ENCODE assay signal across 8 mouse cellular contexts in the genomic region with DNA sequence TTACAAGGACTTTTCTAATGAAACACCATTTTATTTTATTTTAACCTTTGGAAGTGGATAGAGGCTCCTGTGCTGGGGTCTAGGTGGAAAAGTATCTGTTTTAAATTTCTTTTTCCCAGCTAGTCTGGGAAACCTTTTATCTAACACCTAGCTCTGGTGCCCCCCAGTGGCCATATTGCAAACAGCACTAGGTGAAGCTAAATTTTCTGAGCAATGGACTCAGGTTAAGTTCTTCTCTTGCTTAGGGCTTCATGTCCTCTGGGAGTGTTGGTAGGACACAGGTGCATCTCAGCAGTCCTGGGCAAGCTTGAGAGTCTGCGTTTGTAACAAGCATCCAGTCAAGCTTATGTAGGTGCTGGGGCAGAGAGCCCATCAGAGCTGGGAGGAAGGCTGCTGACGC. TPM values are rescaled to one million over a fixed set of nuclear protein-coding genes. Genes with fewer than 3 reads are reported as not detected.
A peak's percentile ranks its signal among the peaks of the same experiment; 100 is the strongest.
DNase-seq lines count a peak whose midpoint lies in the region; ATAC-seq and TF ChIP-seq lines count a peak whose summit lies in the region.

No protein-coding gene starts in this region.

- peak; percentile 36 for TF ChIP-seq CTCF in kidney, adult 2 months (conservative IDR thresholded peaks at IDR 0.05; ENCODE audit: insufficient read depth, insufficient read length, low read depth, low read length)

- H3K9ac ChIP-seq in kidney, embryonic 15.5 days, result no peak overlapping the region

- peak; percentile 67 for DNase-seq in kidney, adult 2 months
- DNase-seq in adrenal gland, postnatal 36 days, result peak; percentile 76 to 83
- peak; percentile 64 to 89 for DNase-seq in kidney, postnatal 36 days
- peak; percentile 49 to 58 for DNase-seq in lung, adult 18-20 months
- peak; percentile 93 for DNase-seq in right cerebral cortex, postnatal 4 days

- TF ChIP-seq POLR2A in kidney, adult 2 months (IDR thresholded peaks at IDR 0.05; ENCODE audit: low read depth, low read length), result no peak

- H3K4me2 ChIP-seq in kidney, embryonic 15.5 days, result no peak overlapping the region

- no peaks in the 10 kb centered on the region for H3K4me1 ChIP-seq in kidney, adult 2 months (ENCODE audit: control insufficient read depth, insufficient read depth, low read length)
- no peaks in the 10 kb centered on the region for H3K4me1 ChIP-seq in kidney, embryonic 15.5 days

- no peak overlapping the region for H3K27ac ChIP-seq in kidney, adult 2 months (ENCODE audit: insufficient read depth, low read depth, low read length)
- no peak overlapping the region for H3K27ac ChIP-seq in kidney, embryonic 15.5 days

- no peak for ATAC-seq in kidney, embryonic 15.5 days (replicated peaks; ENCODE audit: low FRiP score)
- ATAC-seq in erythroid progenitor cell, adult 5-6 weeks (replicated peaks; ENCODE audit: low FRiP score, poor library complexity, severe bottlenecking), result 0 out of 2 replicates have a peak, but pooled peaks have one; percentile 42
- no peak for ATAC-seq in monocyte, adult 5-6 weeks (replicated peaks; ENCODE audit: insufficient number of reproducible peaks, low FRiP score, low TSS enrichment, poor library complexity, severe bottlenecking)

- H3K4me3 ChIP-seq in kidney, adult 2 months (ENCODE audit: insufficient read depth, low read depth, low read length), result no peak overlapping the region
- H3K4me3 ChIP-seq in kidney, embryonic 15.5 days (replicated peaks), result no peak overlapping the region

- H3K9me3 ChIP-seq in kidney, embryonic 15.5 days (replicated peaks), result no peaks in the 10 kb centered on the region

- WGBS in kidney, adult 2 months, result 60% methylated on average over 2 of the region's 2 CpGs
- WGBS in kidney, embryonic 15.5 days, result 46% methylated on average over 2 of the region's 2 CpGs

- no peaks in the 10 kb centered on the region for H3K27me3 ChIP-seq in kidney, adult 2 months (replicated peaks; ENCODE audit: control insufficient read depth, insufficient read depth, low read length)
- H3K27me3 ChIP-seq in kidney, embryonic 15.5 days, result peaks cover 17% of the 10 kb centered on the region

- no peaks in the 10 kb centered on the region for H3K36me3 ChIP-seq in kidney, adult 2 months (ENCODE audit: control insufficient read depth, insufficient read depth, low read length)
- H3K36me3 ChIP-seq in kidney, embryonic 15.5 days, result no peaks in the 10 kb centered on the region

RNA-seq across cellular contexts. Expression of a gene that starts 13.0 kb away (rescaled TPM):
- 18.8 and 20.0 TPM in 2 replicates for polyA plus RNA-seq in kidney, adult 2 months (2012; rRNA removed)
- polyA plus RNA-seq in kidney, embryonic 15.5 days (2015; fragmentation: Nextera tagmentation; extraction: Ambion mirVana), result 18.3 and 19.5 TPM in 2 replicates
- total RNA-seq in adrenal gland, postnatal 36 days (2021), result 10 to 100 TPM; 29.2 to 74.8 TPM
- 0.72 TPM in 1 of 2 replicates, not detected in the other for total RNA-seq in erythroid progenitor cell, adult 5-6 weeks (2015; ENCODE audit: low replicate concordance)
- 0.13 and 3.5 TPM in 2 replicates for total RNA-seq in erythroid progenitor cell, adult 5-6 weeks (2017; ENCODE audit: low replicate concordance)
- total RNA-seq in monocyte, adult 5-6 weeks (2017), result 1.2 to 2.3 TPM (median 2.1 TPM) in 3 replicates
